24 mouse cellular contexts compared by ENCODE assay signal in genomic region chr2:109241947-109242346, GRCm38 (mm10). TPM values are rescaled to one million over a fixed set of nuclear protein-coding genes. Genes with fewer than 3 reads are reported as not detected.
DNase-seq lines count a peak whose midpoint lies in the region; ATAC-seq and TF ChIP-seq lines count a peak whose summit lies in the region.
"Had no signal": no experiment of that assay in that cellular context is flagged by ENCODE, and none has a peak within 500 bp of the region (broad histone marks: within the 10 kb centered on the region; RNA-seq: fewer than 3 reads in every experiment).

No protein-coding gene starts in this region.

- no peak overlapping the region for H3K4me2 ChIP-seq in heart, embryonic 11.5 days
- no peak overlapping the region for H3K4me2 ChIP-seq in hindbrain, embryonic 16.5 days (ENCODE audit: low read length)
- H3K4me2 ChIP-seq: heart, embryonic 12.5 days; hindbrain, embryonic 14.5 days; lung, embryonic 15.5 days; neural tube, embryonic 12.5 days; stomach, embryonic 15.5 days had no signal

- peak; percentile 50; the same call in 1 of the 2 replicates for ATAC-seq in frontal cortex, adult (ENCODE audit: low TSS enrichment)
- no peak for ATAC-seq in inflammation-experienced regulatory T-cells, adult 6 months
- no peak for ATAC-seq in heart, embryonic 11.5 days (replicated peaks; ENCODE audit: insufficient number of reproducible peaks, low FRiP score, low TSS enrichment)
- no peak for ATAC-seq in hindbrain, embryonic 16.5 days
- ATAC-seq: intestine, postnatal 0 days had no signal

- no peak for TF ChIP-seq CTCF in embryonic fibroblast, embryonic 13.5 days (IDR thresholded peaks at IDR 0.05; ENCODE audit: borderline replicate concordance, insufficient read depth, low read length)

- H3K9me3 ChIP-seq in heart, embryonic 11.5 days (replicated peaks; ENCODE audit: control insufficient read depth, low read length), result no peaks in the 10 kb centered on the region
- H3K9me3 ChIP-seq in hindbrain, embryonic 16.5 days (ENCODE audit: control insufficient read depth, low read length), result no peaks in the 10 kb centered on the region
- H3K9me3 ChIP-seq: forebrain, embryonic 10.5 days; heart, embryonic 12.5 days; lung, embryonic 15.5 days; neural tube, embryonic 12.5 days; stomach, embryonic 15.5 days had no signal

- peak overlapping the region; percentile 4; the same call in 1 of the 2 replicates for H3K27ac ChIP-seq in embryonic fibroblast, embryonic 13.5 days (ENCODE audit: insufficient read depth, low read length)
- no peak overlapping the region for H3K27ac ChIP-seq in heart, embryonic 11.5 days (ENCODE audit: low read depth, low read length)
- H3K27ac ChIP-seq in hindbrain, embryonic 16.5 days (ENCODE audit: low read depth, low read length), result no peak overlapping the region
- H3K27ac ChIP-seq: forebrain, embryonic 10.5 days; hindbrain, embryonic 14.5 days; kidney, postnatal 0 days; liver, embryonic 14.5 days; lung, embryonic 15.5 days; neural tube, embryonic 12.5 days; stomach, embryonic 15.5 days had no signal

- peaks cover 2% of the 10 kb centered on the region for H3K4me1 ChIP-seq in embryonic fibroblast, embryonic 13.5 days (ENCODE audit: control insufficient read depth, insufficient read depth, low read length)
- H3K4me1 ChIP-seq in heart, embryonic 11.5 days (ENCODE audit: control insufficient read depth, insufficient read depth, low read length), result no peaks in the 10 kb centered on the region
- no peaks in the 10 kb centered on the region for H3K4me1 ChIP-seq in hindbrain, embryonic 16.5 days (ENCODE audit: control insufficient read depth, insufficient read depth, low read depth, low read length)
- H3K4me1 ChIP-seq: forebrain, embryonic 10.5 days; heart, embryonic 12.5 days; lung, embryonic 15.5 days; neural tube, embryonic 12.5 days; stomach, embryonic 15.5 days had no signal

- H3K4me3 ChIP-seq in embryonic fibroblast, embryonic 13.5 days (ENCODE audit: insufficient read depth, low read length), result no peak overlapping the region
- H3K4me3 ChIP-seq in heart, embryonic 11.5 days (ENCODE audit: low read depth, low read length), result no peak overlapping the region
- H3K4me3 ChIP-seq in hindbrain, embryonic 16.5 days (ENCODE audit: low read length), result no peak overlapping the region
- H3K4me3 ChIP-seq: forebrain, embryonic 10.5 days; heart, embryonic 12.5 days; lung, embryonic 15.5 days; neural tube, embryonic 12.5 days; stomach, embryonic 15.5 days had no signal

- H3K27me3 ChIP-seq in heart, embryonic 11.5 days (ENCODE audit: control insufficient read depth, insufficient read depth, low read length), result no peaks in the 10 kb centered on the region
- H3K27me3 ChIP-seq in hindbrain, embryonic 16.5 days (replicated peaks; ENCODE audit: control insufficient read depth, insufficient read depth, low read length), result no peaks in the 10 kb centered on the region
- H3K27me3 ChIP-seq: heart, embryonic 12.5 days; lung, embryonic 15.5 days; neural tube, embryonic 12.5 days; stomach, embryonic 15.5 days had no signal

- no peak overlapping the region for H3K9ac ChIP-seq in heart, embryonic 11.5 days (ENCODE audit: low read depth, low read length)
- H3K9ac ChIP-seq in hindbrain, embryonic 16.5 days (ENCODE audit: low read depth, low read length), result no peak overlapping the region
- H3K9ac ChIP-seq: heart, embryonic 12.5 days; hindbrain, embryonic 14.5 days; liver, embryonic 14.5 days; lung, embryonic 15.5 days; neural tube, embryonic 12.5 days; stomach, embryonic 15.5 days had no signal

- TF ChIP-seq POLR2A in embryonic fibroblast, embryonic 13.5 days (IDR thresholded peaks at IDR 0.05; ENCODE audit: low read depth, low read length), result no peak

- 53% methylated on average over 3 of the region's 3 CpGs for WGBS in heart, embryonic 11.5 days (ENCODE audit: insufficient replicate concordance)
- 64% methylated on average over 3 of the region's 3 CpGs for WGBS in hindbrain, embryonic 16.5 days

- no peak for DNase-seq in frontal cortex, postnatal 36 days (ENCODE audit: low spot score in 2 of 2)
- peak; percentile 83 for DNase-seq in 416B (ENCODE audit: low read depth)
- DNase-seq in adrenal gland, adult 8-10 months, result peak; percentile 42
- DNase-seq: cerebellum, adult 18-20 months; cerebellum, postnatal 25 days; embryo, embryonic 11 days; heart, postnatal 14 days; lung, postnatal 4 days; right cerebral cortex, postnatal 14 days; thymus, adult 2 months had no signal

- no peaks in the 10 kb centered on the region for H3K36me3 ChIP-seq in heart, embryonic 11.5 days (ENCODE audit: control insufficient read depth, insufficient read depth, low read length)
- H3K36me3 ChIP-seq in hindbrain, embryonic 16.5 days (ENCODE audit: control insufficient read depth, insufficient read depth, low read length), result no peaks in the 10 kb centered on the region
- H3K36me3 ChIP-seq: forebrain, embryonic 10.5 days; heart, embryonic 12.5 days; lung, embryonic 15.5 days; neural tube, embryonic 12.5 days; stomach, embryonic 15.5 days had no signal

RNA-seq across cellular contexts. Expression of gene Kif18a, which starts 38.6 kb away (rescaled TPM):
- under 1 TPM; 0.73 to 0.99 (median 0.74) TPM for total RNA-seq in adrenal gland, adult 8-10 months (2022)
- 7.5 and 11.0 TPM in 2 replicates for polyA plus RNA-seq in embryonic fibroblast, embryonic 13.5 days (2011; ENCODE audit: insufficient read length, low read depth, missing spikeins)
- 10 to 100 TPM in 1 of 3 experiments, 1 to 10 TPM in 2; 4.6 to 23.2 (median 6.8) TPM for polyA plus RNA-seq in inflammation-experienced regulatory T-cells, adult 6 months (2017; shearing (Covaris generic))
- polyA plus RNA-seq in heart, embryonic 11.5 days (2014; fragmentation: Nextera tagmentation; extraction: Ambion mirVana), result 15.5 and 15.6 TPM in 2 replicates
- 4.8 and 5.2 TPM in 2 replicates for polyA plus RNA-seq in hindbrain, embryonic 16.5 days (2015; fragmentation: Nextera tagmentation; extraction: Ambion mirVana)

RNA-seq across cellular contexts. Expression of gene Mettl15, which starts 38.6 kb away (rescaled TPM):
- 10 to 100 TPM in 1 of 4 experiments, 1 to 10 TPM in 3; 6.9 to 12.4 (median 7.9) TPM for total RNA-seq in adrenal gland, adult 8-10 months (2022)
- 6.0 and 10.3 TPM in 2 replicates for polyA plus RNA-seq in embryonic fibroblast, embryonic 13.5 days (2011; ENCODE audit: insufficient read length, low read depth, missing spikeins)
- 10 to 100 TPM; 14.1 to 16.6 (median 15.2) TPM for polyA plus RNA-seq in inflammation-experienced regulatory T-cells, adult 6 months (2017; shearing (Covaris generic))
- polyA plus RNA-seq in heart, embryonic 11.5 days (2014; fragmentation: Nextera tagmentation; extraction: Ambion mirVana), result 14.8 and 16.2 TPM in 2 replicates
- polyA plus RNA-seq in hindbrain, embryonic 16.5 days (2015; fragmentation: Nextera tagmentation; extraction: Ambion mirVana), result 11.3 and 12.3 TPM in 2 replicates

Comparison
In these comparisons a context has a peak if more than half of its experiments do, and no peak if none do; other contexts are left out.
1. DNase-seq: peak in 416B (single experiment) and adrenal gland, adult 8-10 months (single experiment); none in frontal cortex, postnatal 36 days (0 of 2).